Mouse (Mus musculus): ENCODE measurements around the gene Triap1. TPM values are rescaled to one million over a fixed set of nuclear protein-coding genes. Genes with fewer than 3 reads are reported as not detected.

The Triap1 gene
- total and polyA plus RNA-seq, 3 experiments: 59.2 to 63.2 TPM; not detected in 1

GRCm38 (mm10) chr5:115312816-115313667 lies 28.0 kb upstream of the Triap1 start (continued):
- TF ChIP-seq NRF1 (IDR thresholded peaks at IDR 0.05; ENCODE audit: insufficient read depth, low read depth, low read length, poor library complexity, severe bottlenecking): no peak
- peak; percentile 98 for TF ChIP-seq MAFK (IDR thresholded peaks at IDR 0.05; ENCODE audit: borderline replicate concordance, low read depth, low read length)
- peak; percentile 23; the same call in 1 of the 2 replicates for TF ChIP-seq ZMIZ1 (IDR thresholded peaks at IDR 0.05; ENCODE audit: low read depth, low read length)
- no peak for TF ChIP-seq POLR2AphosphoS5 (IDR thresholded peaks at IDR 0.05; ENCODE audit: borderline replicate concordance, low read depth, low read length)

GRCm38 (mm10) chr5:115313668-115313943 lies 27.4 kb upstream of the Triap1 start:
- H3K27me3 ChIP-seq (ENCODE audit: control insufficient read depth in 1 of 2, insufficient read depth in 2 of 2, low read length in 2 of 2): no peaks in the 10 kb centered on the region
- peak overlapping the region; percentile 62 for H3K9ac ChIP-seq (ENCODE audit: control insufficient read depth, low read depth, low read length, poor library complexity, severe bottlenecking)
- peaks cover 6 to 38% of the 10 kb centered on the region in 2 experiments for H3K4me1 ChIP-seq (ENCODE audit: control insufficient read depth in 1 of 2, insufficient read depth in 2 of 2, low read length in 2 of 2)
- DNase-seq (ENCODE audit: low read depth, low spot score): peak; percentile 75
- H3K4me3 ChIP-seq (ENCODE audit: control insufficient read depth in 1 of 2, insufficient read depth in 1 of 2, low read depth in 2 of 2, low read length in 2 of 2): peak overlapping the region; percentile 42 to 43
- H3K36me3 ChIP-seq (ENCODE audit: control insufficient read depth in 1 of 2, insufficient read depth in 2 of 2, low read length in 2 of 2): peaks cover 0 to 32% of the 10 kb centered on the region in 2 experiments; a peak in 2 of 4 replicates
- TF ChIP-seq HCFC1 (IDR thresholded peaks at IDR 0.05; ENCODE audit: low read depth, low read length) (0 out of 2 replicates have a peak, but pooled peaks have one; percentile 16), CHD2 (IDR thresholded peaks at IDR 0.05; ENCODE audit: low read length) (no peak), POLR2A (IDR thresholded peaks at IDR 0.05; ENCODE audit: control insufficient read depth in 1 of 2, insufficient read depth in 1 of 2, low read depth in 1 of 2, low read length in 2 of 2, poor library complexity in 1 of 2) (peak in 1 of 2 experiments; percentile 36; a peak in 1 of 4 replicates), EP300 (IDR thresholded peaks at IDR 0.05; ENCODE audit: low read depth in 1 of 2, low read length in 2 of 2) (peak in 1 of 2 experiments; percentile 38; a peak in 1 of 4 replicates), SIN3A (IDR thresholded peaks at IDR 0.05; ENCODE audit: low read length) (no peak; the same call in 1 of the 2 replicates), POLR2AphosphoS2 (IDR thresholded peaks at IDR 0.05; ENCODE audit: low read length) (peak; percentile 48)
- no peaks in the 10 kb centered on the region for H3K9me3 ChIP-seq (replicated peaks; ENCODE audit: insufficient read depth, low read length)
- H3K27ac ChIP-seq (ENCODE audit: control insufficient read depth, low read depth, low read length): peak overlapping the region; percentile 97
- H3K79me2 ChIP-seq (ENCODE audit: control insufficient read depth, insufficient read depth, low read length, poor library complexity): no peaks in the 10 kb centered on the region

- no peaks in the 10 kb centered on the region for H3K79me2 ChIP-seq (ENCODE audit: control insufficient read depth, insufficient read depth, low read length, poor library complexity)
- no peak overlapping the region for H3K9ac ChIP-seq (ENCODE audit: control insufficient read depth, low read depth, low read length, poor library complexity, severe bottlenecking)
- no peak overlapping the region for H3K4me3 ChIP-seq (ENCODE audit: control insufficient read depth in 1 of 2, insufficient read depth in 1 of 2, low read depth in 2 of 2, low read length in 2 of 2)
- DNase-seq (ENCODE audit: low read depth, low spot score): peak; percentile 14
- peaks cover 0 to 27% of the 10 kb centered on the region in 2 experiments; a peak in 2 of 4 replicates for H3K36me3 ChIP-seq (ENCODE audit: control insufficient read depth in 1 of 2, insufficient read depth in 2 of 2, low read length in 2 of 2)
- no peak for TF ChIP-seq MEF2A (IDR thresholded peaks at IDR 0.05; ENCODE audit: extremely low read depth, insufficient replicate concordance, low read depth, low read length, poor library complexity, severe bottlenecking)
- TF ChIP-seq ZKSCAN1 (IDR thresholded peaks at IDR 0.05; ENCODE audit: low read depth, low read length): no peak
- no peak for TF ChIP-seq RAD21 (IDR thresholded peaks at IDR 0.05; ENCODE audit: low read depth, low read length)
- no peak for TF ChIP-seq USF2 (IDR thresholded peaks at IDR 0.05; ENCODE audit: borderline replicate concordance in 1 of 2, insufficient read depth in 1 of 2, low read depth in 1 of 2, low read length in 2 of 2)
- TF ChIP-seq RCOR1 (IDR thresholded peaks at IDR 0.05; ENCODE audit: low read depth, low read length): no peak
- TF ChIP-seq ZC3H11A (IDR thresholded peaks at IDR 0.05; ENCODE audit: low read depth, low read length): no peak
- TF ChIP-seq ZMIZ1 (IDR thresholded peaks at IDR 0.05; ENCODE audit: low read depth, low read length): no peak
- no peak for TF ChIP-seq USF1 (IDR thresholded peaks at IDR 0.05; ENCODE audit: low read depth, low read length)
- no peak for TF ChIP-seq KAT2A (conservative IDR thresholded peaks at IDR 0.05; ENCODE audit: low read depth, low read length)
- no peak for TF ChIP-seq MAZ (IDR thresholded peaks at IDR 0.05; ENCODE audit: low read depth, low read length)
- H3K9me3 ChIP-seq (replicated peaks; ENCODE audit: insufficient read depth, low read length): no peaks in the 10 kb centered on the region
- peaks cover 5 to 31% of the 10 kb centered on the region in 2 experiments for H3K4me1 ChIP-seq (ENCODE audit: control insufficient read depth in 1 of 2, insufficient read depth in 2 of 2, low read length in 2 of 2)
- no peak overlapping the region for H3K27ac ChIP-seq (ENCODE audit: control insufficient read depth, low read depth, low read length)
- no peaks in the 10 kb centered on the region for H3K27me3 ChIP-seq (ENCODE audit: control insufficient read depth in 1 of 2, insufficient read depth in 2 of 2, low read length in 2 of 2)
These were observed 23.9 kb upstream of the Triap1 start for GRCm38 (mm10) chr5:115316968-115317644.
